Mouse (Mus musculus) heart, postnatal 0 days (tissue): ENCODE measurements around the gene Anxa5.
A peak's percentile ranks its signal among the peaks of the same experiment; 100 is the strongest.

Experiments
- CTCF ChIP-seq: IDR thresholded peaks from 2 replicates; pipeline ENCODE4 v1.5.1; 2016; ENCODE audit warnings: antibody characterized with exemption, control low read depth, low read depth
- EP300 ChIP-seq: IDR thresholded peaks from 2 replicates; pipeline ENCODE4 v1.6.1; 2016; ENCODE audit warnings: antibody characterized with exemption, low read depth

- TF ChIP-seq CTCF, result peak; percentile 75
- no peak for TF ChIP-seq EP300
These were observed 33.3 kb downstream of the Anxa5 start for GRCm38 (mm10) chr3:36442426-36442825.
